Mouse (Mus musculus) lung, embryonic 14.5 days (tissue): ENCODE results near the gene Abcb6. TPM values are rescaled to one million over a fixed set of nuclear protein-coding genes. Genes with fewer than 3 reads are reported as not detected.

Experiments used
- ATAC-seq: fragments of 200-750 bp; cut with Nextera tagmentation; 2 replicates; pipeline ENCODE4 v1.8.0; 2017; ENCODE audit warnings: mild to moderate bottlenecking, moderate TSS enrichment, moderate library complexity; ENCODE audit not compliant: insufficient read depth
- DNase-seq: peaks from one replicate; pipeline ENCODE4 v3.0.0-alpha.2; 2015
- H3K27ac ChIP-seq: fragments of 300-500 bp; sonication (generic); 2 replicates; pipeline ENCODE4 v1.5.1; 2014; ENCODE audit warnings: low read depth, mild to moderate bottlenecking, moderate library complexity
- H3K27me3 ChIP-seq: fragments of 300-500 bp; sonication (generic); 2 replicates; pipeline ENCODE4 v1.6.1; 2014; ENCODE audit warnings: low read length, control low read depth; ENCODE audit not compliant: insufficient read depth
- H3K36me3 ChIP-seq: fragments of 300-500 bp; sonication (generic); 2 replicates; pipeline ENCODE4 v1.6.1; 2014; ENCODE audit warnings: control low read depth; ENCODE audit not compliant: insufficient read depth
- H3K4me1 ChIP-seq: fragments of 300-500 bp; sonication (generic); 2 replicates; pipeline ENCODE4 v1.6.1; 2014; ENCODE audit warnings: antibody characterized with exemption, control low read depth; ENCODE audit not compliant: insufficient read depth
- H3K4me2 ChIP-seq: fragments of 300-500 bp; sonication (generic); 2 replicates; pipeline ENCODE4 v1.6.1; 2014; ENCODE audit warnings: mild to moderate bottlenecking
- H3K4me3 ChIP-seq: fragments of 300-500 bp; sonication (generic); 2 replicates; pipeline ENCODE4 v1.5.1; 2014; ENCODE audit warnings: low read depth, low read length
- H3K9ac ChIP-seq: fragments of 300-500 bp; sonication (generic); 2 replicates; pipeline ENCODE4 v1.6.1; 2014
- H3K9me3 ChIP-seq: fragments of 300-500 bp; sonication (generic); 2 replicates; pipeline ENCODE4 v1.6.1; 2016; ENCODE audit warnings: low read depth, low read length, control low read depth
- CTCF ChIP-seq: IDR thresholded peaks from 2 replicates; pipeline ENCODE4 v1.5.1; 2016; ENCODE audit warnings: antibody characterized with exemption, low read depth
- WGBS: fragments of 180-500 bp; shearing (Covaris S2); extraction: QIAGEN DNeasy Blood & Tissue Kit; methylation state at CpG from one replicate; pipeline ENCODE4 v1.1.7; 2014; 5-methylcytosine and 5-hydroxymethylcytosine counted together
- polyA plus RNA-seq: library from polyadenylated mRNA; unstranded; fragments of >200 nt; fragmentation: Nextera tagmentation; extraction: Ambion mirVana; gene quantifications from 2 replicates; pipeline ENCODE4 v1.2.1, GENCODE M21; 2014

Gene Abcb6
- polyA plus RNA-seq, 1 experiment from 2014 or later: 15.4 TPM

GRCm38 (mm10) chr1:75221538-75221937 is 41.3 kb upstream of the Abcb6 start:
- Histone ChIP-seq H3K9me3 (no peaks in the 10 kb centered on the region), H3K4me1 (no peaks in the 10 kb centered on the region; the same call in 1 of the 2 replicates), H3K36me3 (no peaks in the 10 kb centered on the region), H3K9ac (no peak overlapping the region), H3K4me2 (no peak overlapping the region), H3K27ac (no peak overlapping the region), H3K4me3 (no peak overlapping the region), H3K27me3 (peaks cover 41% of the 10 kb centered on the region)
- WGBS: 60% methylated on average over 3 of the region's 3 CpGs
- TF ChIP-seq CTCF: no peak
- DNase-seq: no peak
- no peak for ATAC-seq

DNA sequence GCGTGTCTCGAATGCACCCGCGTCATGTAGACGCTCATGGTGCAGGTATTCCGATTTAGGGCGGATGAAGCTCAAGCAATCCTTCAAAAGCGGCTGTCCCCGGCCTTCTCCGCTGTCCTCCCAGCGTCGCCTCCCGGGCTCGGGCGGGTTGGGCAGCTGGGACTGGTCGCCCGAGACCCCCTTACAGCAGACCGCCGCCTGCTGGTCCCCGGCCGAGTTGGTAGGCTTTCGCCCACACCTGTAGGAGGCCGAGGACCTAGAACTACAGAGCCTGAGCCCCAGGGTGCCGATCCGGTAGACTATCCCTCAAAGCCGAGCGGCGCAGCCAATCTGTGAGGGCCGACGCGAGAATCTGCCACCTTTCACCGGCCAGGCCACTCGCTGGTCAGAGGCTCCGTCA is 39.3 kb upstream of the Abcb6 start, which contains the start of gene Tuba4a:
Tuba4a (minus strand) TSS at position 335 of the 400 bp plus-strand sequence.
- H3K27ac ChIP-seq: no peak within 1 kb of the TSS; the same call in 1 of the 2 replicates
- peak; percentile 50 for ATAC-seq
- WGBS: under 1% methylated on average over 34 of the region's 34 CpGs
- peak within 1 kb of the TSS; percentile 99 for H3K4me2 ChIP-seq
- H3K9ac ChIP-seq: peak within 1 kb of the TSS; percentile 54
- no peaks in the 10 kb centered on the region for H3K9me3 ChIP-seq
- H3K4me1 ChIP-seq: no peaks in the 10 kb centered on the region; the same call in 1 of the 2 replicates
- TF ChIP-seq CTCF: peak; percentile 45
- peak; percentile 27 for DNase-seq
- peaks cover 41% of the 10 kb centered on the region for H3K27me3 ChIP-seq
- peaks cover 15% of the 10 kb centered on the region for H3K36me3 ChIP-seq
- peak within 1 kb of the TSS; percentile 53 for H3K4me3 ChIP-seq

DNA sequence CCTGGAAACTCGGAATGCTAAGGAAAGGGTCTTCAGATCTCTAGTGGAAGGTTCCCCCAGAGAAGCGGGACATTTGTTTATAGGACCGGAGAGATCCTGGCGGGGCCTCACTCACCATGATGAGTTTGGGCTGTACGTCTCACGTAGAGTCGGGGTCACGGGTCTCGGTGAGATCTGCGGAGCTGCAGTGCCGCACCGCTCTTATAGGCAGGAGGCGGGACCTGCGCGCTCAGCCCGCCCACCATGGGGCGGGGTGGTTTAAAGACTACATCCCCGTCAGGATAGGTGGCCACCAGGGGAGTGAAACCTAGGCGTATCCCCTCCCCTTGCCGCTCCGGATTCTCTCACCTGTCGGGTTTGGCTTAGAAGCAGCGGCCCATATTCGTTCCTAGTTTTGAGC is 38.9 kb upstream of the Abcb6 start:
- DNase-seq: peak; percentile 87
- Histone ChIP-seq H3K36me3 (peaks cover 20% of the 10 kb centered on the region), H3K27ac (no peak overlapping the region), H3K4me2 (peak overlapping the region; percentile 99), H3K4me3 (peak overlapping the region; percentile 53), H3K9ac (peak overlapping the region; percentile 54), H3K27me3 (peaks cover 41% of the 10 kb centered on the region), H3K9me3 (no peaks in the 10 kb centered on the region), H3K4me1 (no peaks in the 10 kb centered on the region; the same call in 1 of the 2 replicates)
- peak; percentile 89 for ATAC-seq
- WGBS: under 1% methylated on average over 24 of the region's 24 CpGs
- no peak; the same call in 1 of the 2 replicates for TF ChIP-seq CTCF

DNA sequence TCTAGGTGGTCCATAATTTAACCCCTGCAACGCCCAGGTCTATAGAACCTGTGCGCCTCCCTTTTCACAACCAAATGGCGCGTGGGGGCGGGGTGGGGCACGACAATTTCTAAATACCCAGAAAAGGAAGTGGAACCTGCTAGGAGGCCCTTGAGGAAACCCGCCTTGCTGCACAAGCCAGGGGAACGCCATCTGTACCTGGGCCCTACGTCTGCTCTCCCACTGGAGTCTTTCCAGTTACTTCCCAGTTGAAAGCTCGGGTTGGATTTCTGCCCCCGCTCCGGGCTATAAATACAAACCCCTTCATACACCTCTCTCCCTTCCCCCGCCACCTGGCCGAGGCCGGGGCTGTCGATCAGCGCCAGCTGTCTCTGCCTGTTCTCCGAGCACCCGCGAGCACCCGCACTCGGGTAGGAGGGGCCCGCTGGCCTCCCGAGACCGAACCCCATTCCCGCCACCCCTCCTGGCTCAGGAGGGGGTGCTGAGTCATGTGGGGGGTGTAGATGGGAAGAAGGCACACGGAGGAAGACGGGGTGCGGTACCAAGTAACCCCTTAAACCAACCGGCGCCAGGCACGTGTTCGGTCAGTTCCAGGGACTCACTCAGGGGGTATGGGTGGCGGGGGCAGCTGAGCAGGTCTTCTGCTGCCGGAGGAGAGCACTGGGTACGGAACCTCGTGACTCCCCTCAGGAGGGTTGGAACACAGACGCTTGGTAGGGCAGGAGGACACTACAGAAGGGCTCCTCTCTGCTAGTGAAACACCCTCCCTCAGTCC is 38.2 kb upstream of the Abcb6 start:
- no peaks in the 10 kb centered on the region; the same call in 1 of the 2 replicates for H3K4me1 ChIP-seq
- peak; percentile 19 for DNase-seq
- H3K36me3 ChIP-seq: peaks cover 26% of the 10 kb centered on the region
- TF ChIP-seq CTCF: no peak
- peak overlapping the region; percentile 99 for H3K4me2 ChIP-seq
- H3K27me3 ChIP-seq: peaks cover 41% of the 10 kb centered on the region
- WGBS: 1% methylated on average over 38 of the region's 38 CpGs
- ATAC-seq: peak; percentile 65
- H3K4me3 ChIP-seq: peak overlapping the region; percentile 53
- peak overlapping the region; percentile 54 for H3K9ac ChIP-seq
- no peaks in the 10 kb centered on the region for H3K9me3 ChIP-seq
- H3K27ac ChIP-seq: no peak overlapping the region; the same call in 1 of the 2 replicates

DNA sequence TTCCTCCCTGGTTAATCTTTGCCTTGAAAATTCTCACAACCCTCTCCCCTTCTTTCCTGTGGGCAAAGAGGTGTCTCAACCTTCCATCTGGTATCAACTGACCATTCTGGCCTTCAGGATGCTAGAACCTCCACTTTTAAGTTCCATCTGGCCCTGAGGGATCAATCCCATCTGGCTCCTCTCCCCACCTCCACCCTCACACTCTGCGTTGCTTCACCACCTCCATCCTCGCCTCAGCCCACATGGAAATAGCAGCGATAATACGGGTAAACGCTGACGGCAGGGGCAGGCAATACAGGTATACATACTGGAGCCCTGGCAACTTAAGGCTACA is 37.7 kb upstream of the Abcb6 start:
- Histone ChIP-seq H3K9me3 (no peaks in the 10 kb centered on the region), H3K4me3 (peak overlapping the region; percentile 53), H3K4me2 (peak overlapping the region; percentile 99), H3K4me1 (no peaks in the 10 kb centered on the region; the same call in 1 of the 2 replicates), H3K27ac (peak overlapping the region; percentile 0; the same call in 1 of the 2 replicates), H3K36me3 (peaks cover 32% of the 10 kb centered on the region), H3K27me3 (peaks cover 41% of the 10 kb centered on the region), H3K9ac (peak overlapping the region; percentile 54)
- TF ChIP-seq CTCF: no peak
- WGBS: 3% methylated on average over 6 of the region's 6 CpGs
- DNase-seq: no peak
- ATAC-seq: no peak

- Histone ChIP-seq H3K4me1 (no peaks in the 10 kb centered on the region; the same call in 1 of the 2 replicates), H3K9me3 (no peaks in the 10 kb centered on the region), H3K4me2 (peak overlapping the region; percentile 99), H3K27me3 (peaks cover 41% of the 10 kb centered on the region), H3K27ac (no peak overlapping the region), H3K9ac (no peak overlapping the region), H3K36me3 (peaks cover 40% of the 10 kb centered on the region), H3K4me3 (peak overlapping the region; percentile 53; the same call in 1 of the 2 replicates)
- DNase-seq: no peak
- TF ChIP-seq CTCF: no peak
- ATAC-seq: no peak
- 64% methylated on average over 13 of the region's 13 CpGs for WGBS
Observed at GRCm38 (mm10) chr1:75216797-75217585, 36.8 kb upstream of the Abcb6 start.

DNA sequence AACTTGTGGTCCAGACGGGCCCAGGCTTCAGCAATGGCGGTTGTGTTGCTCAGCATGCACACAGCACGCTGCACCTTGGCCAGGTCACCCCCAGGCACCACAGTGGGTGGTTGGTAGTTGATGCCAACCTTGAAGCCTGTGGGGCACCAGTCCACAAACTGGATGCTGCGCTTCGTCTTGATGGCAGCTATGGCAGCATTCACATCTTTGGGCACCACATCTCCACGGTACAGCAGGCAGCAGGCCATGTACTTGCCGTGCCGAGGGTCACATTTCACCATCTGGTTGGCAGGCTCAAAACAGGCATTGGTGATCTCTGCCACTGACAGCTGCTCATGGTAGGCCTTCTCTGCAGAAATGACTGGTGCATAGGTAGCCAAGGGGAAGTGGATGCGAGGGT is 35.6 kb upstream of the Abcb6 start:
- Histone ChIP-seq H3K9me3 (no peaks in the 10 kb centered on the region), H3K4me1 (no peaks in the 10 kb centered on the region; the same call in 1 of the 2 replicates), H3K4me2 (no peak overlapping the region), H3K36me3 (peaks cover 43% of the 10 kb centered on the region), H3K4me3 (no peak overlapping the region), H3K9ac (no peak overlapping the region), H3K27ac (no peak overlapping the region), H3K27me3 (peaks cover 35% of the 10 kb centered on the region)
- no peak for DNase-seq
- TF ChIP-seq CTCF: no peak
- WGBS: 92% methylated on average over 9 of the region's 9 CpGs
- ATAC-seq: no peak
